Mouse (Mus musculus): ENCODE measurements at regions not wholly inside any gene's neighbourhood (a gene's known extent, or its start where the extent isn't known, plus 50 kb on each side); places are given as distances from the start of the nearest gene placed in this dataset.
"Not testable (repeated sequence)": the region's sequence is repeated elsewhere in the genome, so short reads cannot be mapped to it uniquely, and the experiment has no call there.

DNA sequence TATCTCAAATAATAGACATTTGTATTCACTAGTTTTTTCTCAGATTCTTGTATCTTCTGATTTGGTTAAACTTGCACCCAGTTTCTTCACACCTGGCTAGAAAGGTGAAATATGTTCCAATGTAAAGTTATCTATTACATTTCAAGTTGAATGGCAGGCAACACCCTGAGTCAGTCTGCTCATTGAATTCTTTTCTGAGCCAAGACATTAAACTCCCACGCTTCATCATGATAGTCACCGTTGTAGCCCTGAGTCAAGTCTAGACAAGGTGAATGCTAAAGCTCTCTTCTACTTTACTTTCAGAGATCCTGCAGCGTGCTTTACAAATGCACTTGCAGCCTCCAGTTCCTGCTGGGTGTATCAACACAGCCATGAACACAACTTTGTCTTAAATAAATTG is 868.0 kb downstream of the Robo2 start:
- Histone ChIP-seq H3K27ac (no peak overlapping the region), H3K4me2 (ENCODE audit: low read depth, low read length) (no peak overlapping the region), H3K27me3 (ENCODE audit: insufficient read depth, low read length) (no peaks in the 10 kb centered on the region), H3K36me3 (ENCODE audit: insufficient read depth, low read length) (no peaks in the 10 kb centered on the region), H3K4me1 (ENCODE audit: insufficient read depth, low read length) (no peaks in the 10 kb centered on the region), H3K9me3 (ENCODE audit: low read length) (no peaks in the 10 kb centered on the region), H3K4me3 (ENCODE audit: low read length) (no peak overlapping the region), H3K9ac (replicated peaks; ENCODE audit: low read length) (no peak overlapping the region)
- ATAC-seq (no peak), DNase-seq (ENCODE audit: low spot score) (no peak)
- TF ChIP-seq CTCF (IDR thresholded peaks at IDR 0.05; ENCODE audit: low read depth) = no peak
- WGBS = 90% methylated on average over 3 of the region's 3 CpGs

DNA sequence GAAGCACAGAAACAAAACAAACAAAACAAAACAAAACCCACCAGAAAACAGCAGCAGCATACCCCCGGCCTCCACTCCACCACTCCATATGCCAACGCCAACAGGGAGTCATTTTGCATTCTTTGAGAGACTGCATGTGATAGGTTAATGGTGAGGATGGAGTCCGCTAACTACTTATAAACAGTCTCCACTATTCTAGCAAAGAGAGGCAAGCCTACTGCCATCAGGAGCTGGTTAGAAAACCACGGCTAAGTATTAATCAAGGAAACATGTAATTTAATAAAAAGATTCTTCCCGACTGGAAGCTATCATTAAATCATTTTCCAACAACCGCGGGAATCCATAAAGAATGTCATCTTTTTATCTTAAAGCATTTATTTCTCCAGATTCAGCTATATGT is 873.6 kb downstream of the Robo2 start:
- Histone ChIP-seq H3K27ac (no peak overlapping the region), H3K27me3 (ENCODE audit: insufficient read depth, low read length) (no peaks in the 10 kb centered on the region), H3K4me1 (ENCODE audit: insufficient read depth, low read length) (no peaks in the 10 kb centered on the region), H3K36me3 (ENCODE audit: insufficient read depth, low read length) (no peaks in the 10 kb centered on the region), H3K4me3 (ENCODE audit: low read length) (no peak overlapping the region), H3K9ac (replicated peaks; ENCODE audit: low read length) (no peak overlapping the region), H3K9me3 (ENCODE audit: low read length) (no peaks in the 10 kb centered on the region), H3K4me2 (ENCODE audit: low read depth, low read length) (no peak overlapping the region)
- no peak for TF ChIP-seq CTCF (IDR thresholded peaks at IDR 0.05; ENCODE audit: low read depth)
- ATAC-seq = no peak
- DNase-seq (ENCODE audit: low spot score) = no peak
- WGBS = 88% methylated on average over 7 of the region's 7 CpGs

DNA sequence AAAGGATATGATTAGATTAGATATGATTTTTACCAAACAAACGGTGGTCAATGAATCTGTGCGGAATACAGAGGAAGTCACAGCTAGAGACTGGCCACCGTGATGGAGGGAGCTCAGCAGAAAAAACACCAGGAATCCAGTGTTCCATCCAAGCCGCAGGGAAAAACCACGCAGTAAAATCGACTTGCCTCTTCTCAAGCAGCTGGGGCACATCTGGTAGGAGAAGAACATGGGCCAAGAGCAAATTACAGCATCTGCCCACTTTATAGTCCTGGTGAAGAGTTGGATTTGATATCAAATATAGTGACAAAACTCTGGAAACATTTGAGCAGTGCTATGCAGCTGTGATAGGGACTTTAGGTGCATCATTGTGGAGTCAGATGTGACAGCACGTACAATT is 874.1 kb downstream of the Robo2 start:
- DNase-seq (ENCODE audit: low spot score) (no peak), ATAC-seq (no peak)
- Histone ChIP-seq H3K9me3 (ENCODE audit: low read length) (no peaks in the 10 kb centered on the region), H3K4me2 (ENCODE audit: low read depth, low read length) (no peak overlapping the region), H3K27me3 (ENCODE audit: insufficient read depth, low read length) (no peaks in the 10 kb centered on the region), H3K36me3 (ENCODE audit: insufficient read depth, low read length) (no peaks in the 10 kb centered on the region), H3K27ac (no peak overlapping the region), H3K9ac (replicated peaks; ENCODE audit: low read length) (no peak overlapping the region), H3K4me3 (ENCODE audit: low read length) (no peak overlapping the region), H3K4me1 (ENCODE audit: insufficient read depth, low read length) (no peaks in the 10 kb centered on the region)
- WGBS = 94% methylated on average over 7 of the region's 7 CpGs
- no peak for TF ChIP-seq CTCF (IDR thresholded peaks at IDR 0.05; ENCODE audit: low read depth)

GRCm38 (mm10) chr16:73530191-73530590 is 881.4 kb downstream of the Robo2 start:
- 19% methylated on average over 10 of the region's 10 CpGs for WGBS
- no peak overlapping the region for H3K27ac ChIP-seq
- 0 out of 2 replicates have a peak, but pooled peaks have one; percentile 18 for ATAC-seq
- H3K27me3 ChIP-seq (ENCODE audit: insufficient read depth, low read length) = no peaks in the 10 kb centered on the region
- H3K9ac ChIP-seq (replicated peaks; ENCODE audit: low read length) = no peak overlapping the region
- peak overlapping the region; percentile 49 for H3K4me2 ChIP-seq (ENCODE audit: low read depth, low read length)
- TF ChIP-seq CTCF (IDR thresholded peaks at IDR 0.05; ENCODE audit: low read depth) = no peak
- peak; percentile 39 for DNase-seq (ENCODE audit: low spot score)
- H3K4me1 ChIP-seq (ENCODE audit: insufficient read depth, low read length) = 0 out of 2 replicates have a peak, but pooled peaks cover 4% of the 10 kb centered on the region
- peak overlapping the region; percentile 23 for H3K4me3 ChIP-seq (ENCODE audit: low read length)
- no peaks in the 10 kb centered on the region for H3K36me3 ChIP-seq (ENCODE audit: insufficient read depth, low read length)
- no peaks in the 10 kb centered on the region for H3K9me3 ChIP-seq (ENCODE audit: low read length)

DNA sequence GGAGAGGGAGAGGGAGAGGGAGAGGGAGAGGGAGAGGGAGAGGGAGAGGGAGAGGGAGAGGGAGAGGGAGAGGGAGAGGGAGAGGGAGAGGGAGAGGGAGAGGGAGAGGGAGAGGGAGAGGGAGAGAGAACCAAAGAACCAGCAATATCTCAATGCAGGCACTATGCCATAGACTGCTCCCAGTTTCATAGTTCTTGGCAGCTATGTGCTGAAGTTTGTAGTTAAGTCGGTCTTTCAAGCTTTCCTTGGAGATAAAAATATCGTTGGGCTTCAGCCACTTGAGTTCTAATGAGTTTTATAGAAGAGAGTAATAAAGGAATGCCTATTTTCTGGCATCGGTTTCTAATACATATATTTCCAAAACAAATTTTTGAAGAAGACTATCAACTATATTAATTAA is 888.7 kb downstream of the Robo2 start:
- whole genome bisulfite sequencing = 72% methylated on average over 3 of the region's 3 CpGs
- H3K9ac ChIP-seq (replicated peaks; ENCODE audit: low read length); H3K27ac ChIP-seq; H3K9me3 ChIP-seq (ENCODE audit: low read length); H3K4me1 ChIP-seq (ENCODE audit: insufficient read depth, low read length); ATAC-seq; H3K4me2 ChIP-seq (ENCODE audit: low read depth, low read length); DNase-seq (ENCODE audit: low spot score); H3K4me3 ChIP-seq (ENCODE audit: low read length); H3K36me3 ChIP-seq (ENCODE audit: insufficient read depth, low read length); H3K27me3 ChIP-seq (ENCODE audit: insufficient read depth, low read length): not testable (repeated sequence)

DNA sequence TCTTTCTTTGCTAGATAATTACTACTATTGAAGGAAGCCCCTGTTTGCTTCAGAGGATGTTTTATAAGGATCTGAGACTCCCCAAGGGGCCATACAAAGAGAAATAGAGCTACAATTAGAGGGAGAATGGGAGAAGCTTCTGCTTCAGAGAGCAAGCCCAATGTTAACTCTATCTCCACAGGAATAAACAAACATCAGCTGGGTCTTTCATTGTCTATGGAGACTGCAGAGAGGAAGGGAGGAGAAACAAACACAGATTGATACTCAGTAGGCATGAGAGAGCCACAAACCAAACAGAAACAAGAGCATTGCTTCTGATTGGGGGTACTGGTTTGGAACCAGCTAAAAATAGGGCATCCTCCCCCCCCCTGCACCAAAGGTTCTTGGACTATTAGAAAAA is 906.9 kb downstream of the Robo2 start:
- Histone ChIP-seq H3K4me3 (ENCODE audit: low read length) (no peak overlapping the region), H3K4me2 (ENCODE audit: low read depth, low read length) (no peak overlapping the region), H3K9ac (replicated peaks; ENCODE audit: low read length) (no peak overlapping the region), H3K27ac (no peak overlapping the region), H3K27me3 (ENCODE audit: insufficient read depth, low read length) (no peaks in the 10 kb centered on the region), H3K4me1 (ENCODE audit: insufficient read depth, low read length) (no peaks in the 10 kb centered on the region), H3K9me3 (ENCODE audit: low read length) (no peaks in the 10 kb centered on the region), H3K36me3 (ENCODE audit: insufficient read depth, low read length) (no peaks in the 10 kb centered on the region)
- ATAC-seq (no peak), DNase-seq (ENCODE audit: low spot score) (peak; percentile 2)
- TF ChIP-seq CTCF (IDR thresholded peaks at IDR 0.05; ENCODE audit: low read depth) = no peak

GRCm38 (mm10) chr16:73498636-73499208 is 912.9 kb downstream of the Robo2 start:
- Histone ChIP-seq H3K4me1 (ENCODE audit: insufficient read depth, low read length) (no peaks in the 10 kb centered on the region), H3K4me2 (ENCODE audit: low read depth, low read length) (no peak overlapping the region), H3K27ac (no peak overlapping the region), H3K4me3 (ENCODE audit: low read length) (no peak overlapping the region), H3K27me3 (ENCODE audit: insufficient read depth, low read length) (no peaks in the 10 kb centered on the region), H3K9me3 (ENCODE audit: low read length) (no peaks in the 10 kb centered on the region), H3K9ac (replicated peaks; ENCODE audit: low read length) (no peak overlapping the region), H3K36me3 (ENCODE audit: insufficient read depth, low read length) (no peaks in the 10 kb centered on the region)
- no peak for TF ChIP-seq CTCF (IDR thresholded peaks at IDR 0.05; ENCODE audit: low read depth)
- ATAC-seq (0 out of 2 replicates have a peak, but pooled peaks have one; percentile 29), DNase-seq (ENCODE audit: low spot score) (no peak)
- WGBS = 30% methylated on average over 1 of the region's 1 CpGs
